Mouse (Mus musculus) forebrain, embryonic 16.5 days (tissue): ENCODE measurements at regions not wholly inside any gene's neighbourhood (a gene's known extent, or its start where the extent isn't known, plus 50 kb on each side); places are given as distances from the start of the nearest gene placed in this dataset.
A peak's percentile ranks its signal among the peaks of the same experiment; 100 is the strongest.
"Not testable (repeated sequence)": the region's sequence is repeated elsewhere in the genome, so short reads cannot be mapped to it uniquely, and the experiment has no call there.

Experiments used
- ATAC-seq: fragments of 200-750 bp; cut with Nextera tagmentation; 2 replicates; pipeline ENCODE4 v1.8.0; 2017; ENCODE audit warnings: mild to moderate bottlenecking, moderate library complexity
- H3K27ac ChIP-seq: fragments of 300-500 bp; sonication (generic); 2 replicates; pipeline ENCODE4 v1.5.1; 2014; ENCODE audit warnings: low read length, control low read depth
- H3K27me3 ChIP-seq: fragments of 300-500 bp; sonication (generic); replicated peaks from 2 replicates; pipeline ENCODE4 v1.6.1; 2014; ENCODE audit warnings: low read length; ENCODE audit not compliant: control insufficient read depth, insufficient read depth
- H3K36me3 ChIP-seq: fragments of 300-500 bp; sonication (generic); 2 replicates; pipeline ENCODE4 v1.6.1; 2014; ENCODE audit not compliant: control insufficient read depth, insufficient read depth
- H3K4me1 ChIP-seq: fragments of 300-500 bp; sonication (generic); replicated peaks from 2 replicates; pipeline ENCODE4 v1.6.1; 2014; ENCODE audit warnings: low read length; ENCODE audit not compliant: control insufficient read depth, insufficient read depth
- H3K4me2 ChIP-seq: fragments of 300-500 bp; sonication (generic); 2 replicates; pipeline ENCODE4 v1.6.1; 2014; ENCODE audit warnings: mild to moderate bottlenecking, low read length, control low read depth
- H3K4me3 ChIP-seq: fragments of 300-500 bp; sonication (generic); replicated peaks from 2 replicates; pipeline ENCODE4 v1.5.1; 2014; ENCODE audit warnings: mild to moderate bottlenecking, low read length, control low read depth
- H3K9ac ChIP-seq: fragments of 300-500 bp; sonication (generic); replicated peaks from 2 replicates; pipeline ENCODE4 v1.6.1; 2014; ENCODE audit warnings: low read depth, low read length, control low read depth
- H3K9me3 ChIP-seq: fragments of 300-500 bp; sonication (generic); 2 replicates; pipeline ENCODE4 v1.6.1; 2016; ENCODE audit warnings: low read length; ENCODE audit not compliant: control insufficient read depth
- WGBS: fragments of 180-500 bp; shearing (Covaris S2); extraction: QIAGEN DNeasy Blood & Tissue Kit; methylation state at CpG from one replicate; pipeline ENCODE4 v1.1.7; 2014; 5-methylcytosine and 5-hydroxymethylcytosine counted together

GRCm38 (mm10) chr15:93144264-93144663 is 130.7 kb downstream of the Gxylt1 start:
- Histone ChIP-seq H3K27me3 (no peaks in the 10 kb centered on the region), H3K4me2 (no peak overlapping the region), H3K27ac (no peak overlapping the region), H3K36me3 (no peaks in the 10 kb centered on the region), H3K9me3 (no peaks in the 10 kb centered on the region), H3K9ac (no peak overlapping the region), H3K4me3 (no peak overlapping the region), H3K4me1 (no peaks in the 10 kb centered on the region)
- 52% methylated on average over 4 of the region's 4 CpGs for WGBS
- ATAC-seq, result no peak

- H3K36me3 ChIP-seq, result no peaks in the 10 kb centered on the region
- no peaks in the 10 kb centered on the region for H3K9me3 ChIP-seq
- H3K4me2 ChIP-seq, result peak overlapping the region; percentile 28; the same call in 1 of the 2 replicates
- WGBS, result 60% methylated on average over 18 of the region's 18 CpGs
- ATAC-seq, result no peak
- peak overlapping the region; percentile 15; the same call in 1 of the 2 replicates for H3K4me3 ChIP-seq
- peaks cover 3% of the 10 kb centered on the region for H3K4me1 ChIP-seq
- H3K27ac ChIP-seq, result no peak overlapping the region
- no peaks in the 10 kb centered on the region for H3K27me3 ChIP-seq
- peak overlapping the region; percentile 29; the same call in 1 of the 2 replicates for H3K9ac ChIP-seq
Observed at GRCm38 (mm10) chr15:93133379-93133778, 141.6 kb downstream of the Gxylt1 start.

- H3K4me2 ChIP-seq, result no peak overlapping the region
- no peak for ATAC-seq
- no peaks in the 10 kb centered on the region for H3K9me3 ChIP-seq
- H3K27me3 ChIP-seq, result no peaks in the 10 kb centered on the region
- no peak overlapping the region for H3K9ac ChIP-seq
- H3K4me3 ChIP-seq, result no peak overlapping the region
- no peak overlapping the region for H3K27ac ChIP-seq
- H3K4me1 ChIP-seq, result peaks cover 3% of the 10 kb centered on the region
- no peaks in the 10 kb centered on the region for H3K36me3 ChIP-seq
Observed at GRCm38 (mm10) chr15:93131056-93131455, 143.9 kb downstream of the Gxylt1 start.

- Histone ChIP-seq H3K27me3 (no peaks in the 10 kb centered on the region), H3K27ac (no peak overlapping the region), H3K9me3 (no peaks in the 10 kb centered on the region), H3K4me3 (no peak overlapping the region), H3K4me1 (no peaks in the 10 kb centered on the region), H3K36me3 (no peaks in the 10 kb centered on the region), H3K9ac (no peak overlapping the region), H3K4me2 (no peak overlapping the region)
- 17% methylated on average over 5 of the region's 5 CpGs for WGBS
- no peak for ATAC-seq
Observed at GRCm38 (mm10) chr15:93125261-93125660, 149.7 kb downstream of the Gxylt1 start.

GRCm38 (mm10) chr15:93121156-93121555 is 153.8 kb downstream of the Gxylt1 start:
- Histone ChIP-seq H3K27ac (no peak overlapping the region), H3K4me3 (no peak overlapping the region), H3K9me3 (no peaks in the 10 kb centered on the region), H3K4me2 (no peak overlapping the region), H3K4me1 (peaks cover under 1% of the 10 kb centered on the region; the same call in 1 of the 2 replicates), H3K27me3 (no peaks in the 10 kb centered on the region), H3K9ac (no peak overlapping the region), H3K36me3 (no peaks in the 10 kb centered on the region)
- 89% methylated on average over 4 of the region's 4 CpGs for WGBS
- ATAC-seq, result no peak

- not testable (repeated sequence) for H3K4me3 ChIP-seq, H3K36me3 ChIP-seq, ATAC-seq, H3K27ac ChIP-seq, H3K9ac ChIP-seq, H3K27me3 ChIP-seq, H3K9me3 ChIP-seq, H3K4me2 ChIP-seq, H3K4me1 ChIP-seq
- WGBS, result 50% methylated on average over 2 of the region's 2 CpGs
Observed at GRCm38 (mm10) chr15:93117806-93118205, 157.2 kb downstream of the Gxylt1 start.

- no peaks in the 10 kb centered on the region for H3K9me3 ChIP-seq
- peak overlapping the region; percentile 53 for H3K4me2 ChIP-seq
- peak overlapping the region; percentile 45; the same call in 1 of the 2 replicates for H3K9ac ChIP-seq
- H3K27me3 ChIP-seq, result no peaks in the 10 kb centered on the region
- WGBS, result 1% methylated on average over 16 of the region's 16 CpGs
- no peaks in the 10 kb centered on the region for H3K36me3 ChIP-seq
- ATAC-seq, result peak; percentile 94
- H3K27ac ChIP-seq, result peak overlapping the region; percentile 26; the same call in 1 of the 2 replicates
- peak overlapping the region; percentile 31 for H3K4me3 ChIP-seq
- peaks cover 8% of the 10 kb centered on the region for H3K4me1 ChIP-seq
Observed at GRCm38 (mm10) chr15:93115674-93116102, 159.3 kb downstream of the Gxylt1 start.

GRCm38 (mm10) chr15:93104936-93105335 is 170.0 kb downstream of the Gxylt1 start:
- no peak for ATAC-seq
- 89% methylated on average over 4 of the region's 4 CpGs for WGBS
- H3K27me3 ChIP-seq, result no peaks in the 10 kb centered on the region

GRCm38 (mm10) chr15:93103426-93103825 is 171.6 kb downstream of the Gxylt1 start:
- H3K27me3 ChIP-seq, result no peaks in the 10 kb centered on the region
- H3K9me3 ChIP-seq, result no peaks in the 10 kb centered on the region
- no peak overlapping the region for H3K9ac ChIP-seq
- WGBS, result 62% methylated on average over 5 of the region's 5 CpGs
- no peak overlapping the region for H3K4me3 ChIP-seq
- no peaks in the 10 kb centered on the region for H3K4me1 ChIP-seq
- H3K27ac ChIP-seq, result no peak overlapping the region
- ATAC-seq, result no peak
- H3K36me3 ChIP-seq, result no peaks in the 10 kb centered on the region
- no peak overlapping the region for H3K4me2 ChIP-seq

More at GRCm38 (mm10) chr15:93104936-93105335, 170.0 kb downstream of the Gxylt1 start:
- no peak overlapping the region for H3K4me2 ChIP-seq
- no peak overlapping the region for H3K27ac ChIP-seq
- no peak overlapping the region for H3K9ac ChIP-seq
- no peaks in the 10 kb centered on the region for H3K4me1 ChIP-seq
- no peaks in the 10 kb centered on the region for H3K36me3 ChIP-seq
- H3K9me3 ChIP-seq, result no peaks in the 10 kb centered on the region
- no peak overlapping the region for H3K4me3 ChIP-seq

- H3K4me3 ChIP-seq, result no peak overlapping the region
- 66% methylated on average over 10 of the region's 10 CpGs for WGBS
- no peak for ATAC-seq
- H3K36me3 ChIP-seq, result no peaks in the 10 kb centered on the region
- no peak overlapping the region for H3K9ac ChIP-seq
- no peaks in the 10 kb centered on the region for H3K4me1 ChIP-seq
- no peak overlapping the region for H3K4me2 ChIP-seq
- no peak overlapping the region for H3K27ac ChIP-seq
- H3K9me3 ChIP-seq, result no peaks in the 10 kb centered on the region
- H3K27me3 ChIP-seq, result no peaks in the 10 kb centered on the region
Observed at GRCm38 (mm10) chr15:93101881-93102280, 173.1 kb downstream of the Gxylt1 start.
